Mouse (Mus musculus) liver, embryonic 14.5 days (tissue): ENCODE measurements around the gene Lactbl1.

Experiments
- CTCF ChIP-seq: IDR thresholded peaks from 2 replicates; pipeline ENCODE4 v1.5.1; 2016; ENCODE audit warnings: antibody characterized with exemption, low read depth, control low read depth
- EP300 ChIP-seq: IDR thresholded peaks from 2 replicates; pipeline ENCODE4 v1.6.1; 2016; ENCODE audit warnings: antibody characterized with exemption, low read depth

DNA sequence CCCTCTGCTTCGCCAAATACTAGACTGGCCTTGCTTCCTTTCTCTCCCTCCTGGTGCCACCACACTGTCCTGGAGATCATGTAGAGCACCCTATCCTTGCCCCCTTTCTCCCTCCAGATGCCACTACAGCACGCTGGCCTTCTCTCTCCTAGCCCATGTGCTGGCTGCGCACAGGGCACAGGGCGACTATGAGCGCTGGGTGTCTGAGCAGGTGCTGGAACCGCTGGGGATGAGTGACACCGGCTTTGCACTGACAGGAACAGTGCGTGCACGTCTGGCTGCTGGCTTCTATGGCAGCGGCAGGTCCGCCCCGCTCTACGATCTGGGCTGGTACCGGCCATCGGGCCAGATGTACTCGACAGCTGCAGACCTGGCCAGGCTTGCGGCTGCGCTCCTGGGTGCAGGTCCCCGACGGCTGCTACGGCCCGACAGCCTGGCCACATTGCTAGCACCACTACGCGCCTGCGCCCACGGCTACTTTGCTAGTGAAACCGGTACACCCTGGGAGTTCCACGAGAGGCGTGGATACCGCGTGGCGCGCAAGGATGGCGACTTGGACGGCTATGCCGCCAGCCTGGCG is 14.7 kb downstream of the Lactbl1 start:
- TF ChIP-seq CTCF (no peak), EP300 (no peak)
